Mouse (Mus musculus) midbrain, embryonic 11.5 days (tissue): Measurements from ENCODE around the gene Def8. TPM values are rescaled to one million over a fixed set of nuclear protein-coding genes. Genes with fewer than 3 reads are reported as not detected.
A peak's percentile ranks its signal among the peaks of the same experiment; 100 is the strongest.

ENCODE experiments used
- ATAC-seq: fragments of 200-750 bp; cut with Nextera tagmentation; 2 replicates; pipeline ENCODE4 v1.8.0; 2017; ENCODE audit warnings: moderate TSS enrichment, moderate library complexity; ENCODE audit not compliant: low FRiP score
- DNase-seq: peaks from one replicate; pipeline ENCODE4 v3.0.0; 2015; ENCODE audit warnings: low spot score; ENCODE audit errors: missing footprints
- H3K27ac ChIP-seq: fragments of 300-500 bp; sonication (generic); 2 replicates; pipeline ENCODE4 v1.5.1; 2014; ENCODE audit warnings: low read depth, low read length
- H3K27me3 ChIP-seq: fragments of 300-500 bp; sonication (generic); 2 replicates; pipeline ENCODE4 v1.6.1; 2014; ENCODE audit warnings: mild to moderate bottlenecking, low read length, moderate library complexity, mixed read lengths; ENCODE audit not compliant: control insufficient read depth, insufficient read depth
- H3K36me3 ChIP-seq: fragments of 300-500 bp; sonication (generic); 2 replicates; pipeline ENCODE4 v1.6.1; 2014; ENCODE audit warnings: mild to moderate bottlenecking, low read length, moderate library complexity, mixed read lengths; ENCODE audit not compliant: control insufficient read depth, insufficient read depth
- H3K4me1 ChIP-seq: fragments of 300-500 bp; sonication (generic); 2 replicates; pipeline ENCODE4 v1.6.1; 2014; ENCODE audit warnings: low read length; ENCODE audit not compliant: control insufficient read depth, insufficient read depth
- H3K4me2 ChIP-seq: fragments of 300-500 bp; sonication (generic); 2 replicates; pipeline ENCODE4 v1.6.1; 2014; ENCODE audit warnings: mild to moderate bottlenecking, moderate library complexity
- H3K4me3 ChIP-seq: fragments of 300-500 bp; sonication (generic); 2 replicates; pipeline ENCODE4 v1.5.1; 2014; ENCODE audit warnings: low read depth, low read length
- H3K9ac ChIP-seq: fragments of 300-500 bp; sonication (generic); 2 replicates; pipeline ENCODE4 v1.6.1; 2014; ENCODE audit warnings: low read length
- H3K9me3 ChIP-seq: fragments of 300-500 bp; sonication (generic); 2 replicates; pipeline ENCODE4 v1.6.1; 2016; ENCODE audit warnings: low read length; ENCODE audit not compliant: control insufficient read depth
- WGBS: fragments of 180-500 bp; shearing (Covaris S2); extraction: QIAGEN DNeasy Blood & Tissue Kit; methylation state at CpG from one replicate; pipeline ENCODE4 v1.1.7; 2014; 5-methylcytosine and 5-hydroxymethylcytosine counted together
- polyA plus RNA-seq: library from polyadenylated mRNA; unstranded; fragments of >200 nt; fragmentation: Nextera tagmentation; extraction: Ambion mirVana; gene quantifications from 2 replicates; pipeline ENCODE4 v1.2.1, GENCODE M21; 2014

Def8 gene
- polyA plus RNA-seq, 1 experiment from 2014 or later: 35.3 TPM

GRCm38 (mm10) chr8:123503801-123504467, 80.6 kb downstream of the Def8 start:
- H3K27ac ChIP-seq: no peak overlapping the region
- no peak overlapping the region for H3K4me2 ChIP-seq
- DNase-seq (no peak), ATAC-seq (no peak)
- no peaks in the 10 kb centered on the region for H3K4me1 ChIP-seq
- H3K4me3 ChIP-seq: no peak overlapping the region
- peaks cover 44% of the 10 kb centered on the region for H3K36me3 ChIP-seq
- H3K27me3 ChIP-seq: no peaks in the 10 kb centered on the region
- H3K9me3 ChIP-seq: 0 out of 2 replicates have a peak, but pooled peaks cover 2% of the 10 kb centered on the region
- no peak overlapping the region for H3K9ac ChIP-seq
- WGBS: 96% methylated on average over 6 of the region's 6 CpGs

DNA sequence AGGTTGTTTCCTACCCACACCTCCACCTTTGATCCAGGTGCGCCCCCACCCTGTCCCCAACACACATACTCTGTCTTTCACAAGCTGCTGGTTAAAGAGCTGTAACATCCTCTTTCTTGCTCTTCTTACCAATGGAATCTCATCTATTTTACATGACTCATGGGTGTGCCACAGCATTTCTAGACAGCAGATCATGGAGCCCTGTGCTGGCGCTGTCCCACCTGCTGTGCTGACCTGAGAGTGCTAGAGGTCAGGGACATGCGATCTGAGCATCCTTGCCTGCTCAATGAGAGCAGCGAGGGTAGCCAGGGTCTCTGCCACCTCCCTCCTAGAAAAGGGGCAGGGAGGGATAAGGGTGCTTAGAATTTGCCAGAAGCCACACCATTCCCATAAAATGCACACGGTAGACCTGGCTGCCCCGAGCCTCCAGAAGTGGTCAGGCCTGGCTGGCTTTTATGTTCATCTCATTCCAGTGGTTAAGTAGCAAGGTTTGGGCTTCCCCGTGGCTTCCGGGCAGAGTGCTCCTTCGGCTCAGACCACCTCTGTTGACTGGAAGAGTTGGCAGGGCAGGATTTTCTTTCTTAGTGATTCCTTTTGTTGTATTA, 81.4 kb downstream of the Def8 start:
- Histone ChIP-seq H3K9me3 (0 out of 2 replicates have a peak, but pooled peaks cover 2% of the 10 kb centered on the region), H3K27ac (no peak overlapping the region), H3K36me3 (peaks cover 41% of the 10 kb centered on the region), H3K4me2 (no peak overlapping the region), H3K4me3 (no peak overlapping the region), H3K4me1 (no peaks in the 10 kb centered on the region), H3K27me3 (no peaks in the 10 kb centered on the region), H3K9ac (no peak overlapping the region)
- ATAC-seq (no peak), DNase-seq (no peak)
- 90% methylated on average over 9 of the region's 9 CpGs for WGBS

DNA sequence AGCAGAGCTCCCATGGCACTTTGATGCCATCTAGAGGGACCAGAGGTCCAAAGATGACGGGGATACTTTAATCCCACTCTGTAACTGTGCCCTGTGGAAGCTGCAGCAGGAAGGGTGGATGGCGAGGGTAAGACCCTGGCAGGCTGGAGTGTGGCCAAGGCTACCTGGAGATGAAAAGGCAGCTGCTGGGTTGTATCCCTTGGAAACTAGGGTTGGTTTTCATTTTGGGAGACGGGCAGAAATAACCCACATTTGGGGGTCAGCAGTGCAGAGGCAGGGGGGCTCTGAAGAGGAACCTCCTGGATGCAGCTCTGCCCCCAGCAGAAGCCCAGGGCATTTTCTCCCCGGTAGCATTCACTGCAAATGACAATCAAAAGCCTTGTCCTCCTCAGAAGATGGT, 81.9 kb downstream of the Def8 start:
- WGBS: 89% methylated on average over 4 of the region's 4 CpGs

GRCm38 (mm10) chr8:123505695-123506094, 82.4 kb downstream of the Def8 start:
- DNase-seq: no peak
- WGBS: 90% methylated on average over 9 of the region's 9 CpGs
- no peak overlapping the region for H3K4me3 ChIP-seq
- H3K9me3 ChIP-seq: 0 out of 2 replicates have a peak, but pooled peaks cover 2% of the 10 kb centered on the region
- no peak for ATAC-seq
- peaks cover 40% of the 10 kb centered on the region for H3K36me3 ChIP-seq
- H3K9ac ChIP-seq: no peak overlapping the region
- no peaks in the 10 kb centered on the region for H3K4me1 ChIP-seq
- no peaks in the 10 kb centered on the region for H3K27me3 ChIP-seq
- no peak overlapping the region for H3K27ac ChIP-seq
- H3K4me2 ChIP-seq: no peak overlapping the region

More for the DNA sequence above, 81.9 kb downstream of the Def8 start:
- H3K9me3 ChIP-seq: 0 out of 2 replicates have a peak, but pooled peaks cover 2% of the 10 kb centered on the region
- peaks cover 41% of the 10 kb centered on the region for H3K36me3 ChIP-seq
- H3K9ac ChIP-seq: no peak overlapping the region
- H3K27me3 ChIP-seq: no peaks in the 10 kb centered on the region
- DNase-seq (peak; percentile 64), ATAC-seq (no peak)
- H3K4me2 ChIP-seq: no peak overlapping the region
- H3K4me3 ChIP-seq: no peak overlapping the region
- no peaks in the 10 kb centered on the region for H3K4me1 ChIP-seq
- no peak overlapping the region for H3K27ac ChIP-seq

DNA sequence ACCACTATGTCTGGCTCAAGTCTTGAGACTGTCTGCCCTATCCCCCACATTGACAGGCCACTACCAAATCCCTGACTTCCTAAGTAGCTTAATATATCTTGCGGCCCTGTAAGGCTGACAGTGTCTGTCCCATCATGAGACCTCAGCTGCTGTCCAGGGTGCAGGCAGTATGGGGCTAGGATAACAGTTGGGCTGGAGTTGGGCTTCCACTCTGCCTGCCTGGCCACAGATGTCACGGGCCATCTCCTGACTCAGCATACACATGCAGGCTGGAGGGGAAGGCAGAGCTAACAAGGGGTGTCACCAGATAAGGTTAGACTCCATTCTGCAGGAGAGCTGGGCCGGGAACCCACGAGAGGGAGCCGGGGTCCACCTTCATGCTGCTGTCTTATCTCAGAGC, 83.8 kb downstream of the Def8 start:
- Histone ChIP-seq H3K4me2 (no peak overlapping the region), H3K27me3 (no peaks in the 10 kb centered on the region), H3K4me1 (no peaks in the 10 kb centered on the region), H3K36me3 (peaks cover 27% of the 10 kb centered on the region), H3K27ac (no peak overlapping the region), H3K4me3 (no peak overlapping the region), H3K9me3 (0 out of 2 replicates have a peak, but pooled peaks cover 2% of the 10 kb centered on the region), H3K9ac (no peak overlapping the region)
- ATAC-seq (no peak), DNase-seq (no peak)
- 91% methylated on average over 5 of the region's 5 CpGs for whole genome bisulfite sequencing

- Histone ChIP-seq H3K4me2 (no peak overlapping the region), H3K27me3 (no peaks in the 10 kb centered on the region; the same call in 1 of the 2 replicates), H3K4me3 (no peak overlapping the region), H3K36me3 (peaks cover 13% of the 10 kb centered on the region), H3K9me3 (no peaks in the 10 kb centered on the region), H3K27ac (no peak overlapping the region), H3K4me1 (0 out of 2 replicates have a peak, but pooled peaks cover 4% of the 10 kb centered on the region), H3K9ac (no peak overlapping the region)
- DNase-seq: no peak
- 82% methylated on average over 5 of the region's 5 CpGs for WGBS
- ATAC-seq: no peak
Measured at GRCm38 (mm10) chr8:123510819-123511218, 87.5 kb downstream of the Def8 start.

Other genes with a start within 250 kb of the Def8 start
- 1.7 and 2.2 TPM in 2 replicates for gene Dpep1, start 237.3 kb upstream of the Def8 start, polyA plus RNA-seq
- 92.7 and 104 TPM in 2 replicates for gene Chmp1a, start 210.8 kb upstream of the Def8 start, polyA plus RNA-seq
- gene Spata33, start 210.7 kb upstream of the Def8 start, polyA plus RNA-seq: 5.9 and 6.0 TPM in 2 replicates
- 30.9 and 34.3 TPM in 2 replicates for gene Cdk10, start 198.7 kb upstream of the Def8 start, polyA plus RNA-seq
- 1.2 and 1.7 TPM in 2 replicates for gene Spata2l, start 187.3 kb upstream of the Def8 start, polyA plus RNA-seq
- 15.2 and 19.0 TPM in 2 replicates for gene Zfp276, start 169.3 kb upstream of the Def8 start, polyA plus RNA-seq
- gene Vps9d1, start 169.2 kb upstream of the Def8 start, polyA plus RNA-seq: 23.7 and 23.8 TPM in 2 replicates
- 31.5 and 33.1 TPM in 2 replicates for gene Fanca, start 105.0 kb upstream of the Def8 start, polyA plus RNA-seq
- gene Spire2, start 90.8 kb upstream of the Def8 start, polyA plus RNA-seq: 9.2 and 13.2 TPM in 2 replicates
- gene Tcf25, start 49.8 kb upstream of the Def8 start, polyA plus RNA-seq: 171 and 181 TPM in 2 replicates
- gene Mc1r, start 16.4 kb upstream of the Def8 start, polyA plus RNA-seq: 0.06 and 0.12 TPM in 2 replicates
- 777 and 840 TPM in 2 replicates for gene Tubb3, start 12.1 kb upstream of the Def8 start, polyA plus RNA-seq
- gene Afg3l1, start 54.4 kb downstream of the Def8 start, polyA plus RNA-seq: 38.4 and 39.9 TPM in 2 replicates
- gene Dbndd1, start 91.9 kb downstream of the Def8 start, polyA plus RNA-seq: 34.4 and 37.2 TPM in 2 replicates
- 38.5 and 43.1 TPM in 2 replicates for gene Gas8, start 95.3 kb downstream of the Def8 start, polyA plus RNA-seq
- gene Rhou, start 230.4 kb downstream of the Def8 start, polyA plus RNA-seq: 7.7 and 8.3 TPM in 2 replicates